ENCODE assay signal across 1 mouse cellular context in the genomic region with DNA sequence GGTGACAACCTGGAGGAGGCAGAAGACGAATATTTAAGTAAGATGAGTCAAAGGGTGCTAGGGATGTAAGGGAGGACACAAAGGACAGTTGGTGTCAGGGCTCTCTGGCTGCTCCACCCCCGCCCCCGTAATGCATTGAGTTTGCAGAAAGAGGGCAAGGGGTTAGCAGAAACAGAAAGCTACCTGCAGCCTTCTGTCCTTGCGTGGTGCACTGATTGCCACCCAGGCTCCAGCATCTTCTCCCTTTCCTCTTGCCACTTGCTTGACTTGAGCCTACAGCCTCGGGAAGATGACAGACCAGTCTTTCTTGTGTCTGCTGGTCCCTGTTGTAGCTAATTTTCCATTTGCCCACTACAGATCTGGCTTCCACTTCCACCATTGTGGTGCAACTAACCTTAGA.
TF ChIP-seq lines count a peak whose summit lies in the region.

No protein-coding gene starts in this region.

TF ChIP-seq in CH12.LX, 34 proteins besides CTCF, POLR2A, EP300 and RAD21 (continued from another document):
- TF ChIP-seq ZMIZ1 (IDR thresholded peaks at IDR 0.05; ENCODE audit: low read depth, low read length) (no peak), POLR2AphosphoS2 (IDR thresholded peaks at IDR 0.05; ENCODE audit: low read depth, low read length) (peak; percentile 2; the same call in 1 of the 2 replicates), ZKSCAN1 (IDR thresholded peaks at IDR 0.05; ENCODE audit: borderline replicate concordance, low read depth, low read length) (no peak)
